Mouse (Mus musculus) gastrocnemius, postnatal 14 days (tissue): ENCODE measurements at regions not wholly inside any gene's neighbourhood (a gene's known extent, or its start where the extent isn't known, plus 50 kb on each side); places are given as distances from the start of the nearest gene placed in this dataset.

Experiments used
- DNase-seq: peaks from one replicate; pipeline ENCODE4 v3.0.0; 2021; ENCODE audit warnings: mixed read lengths
- intact Hi-C: fragments of 180-260 bp; cut with DNase I; formaldehyde crosslinking; loops from one replicate; pipeline ENCODE4 v1.15.1; 2025; ENCODE audit warnings: low total_unique reads

DNA sequence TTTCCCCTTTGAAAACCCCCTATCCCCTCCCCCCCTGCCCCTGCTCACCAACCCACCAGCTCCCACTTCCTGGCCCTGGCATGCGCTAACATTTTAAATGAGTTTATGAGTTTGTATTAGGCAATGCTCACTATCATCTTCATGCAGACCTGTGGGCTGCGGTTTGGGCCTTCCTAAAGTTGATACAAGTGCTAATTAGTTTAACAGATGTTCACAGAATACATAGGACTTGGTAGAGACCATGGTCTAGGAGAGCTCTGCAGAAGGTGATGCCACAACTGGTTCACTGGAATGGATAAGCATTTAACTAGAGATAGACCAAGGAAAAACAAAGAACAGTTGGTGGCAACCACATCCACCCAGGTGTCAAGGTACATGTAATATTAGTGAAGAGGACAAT is 324.1 kb upstream of the Sox11 start:
- intact Hi-C loops = no loop called here
- no peak for DNase-seq

DNA sequence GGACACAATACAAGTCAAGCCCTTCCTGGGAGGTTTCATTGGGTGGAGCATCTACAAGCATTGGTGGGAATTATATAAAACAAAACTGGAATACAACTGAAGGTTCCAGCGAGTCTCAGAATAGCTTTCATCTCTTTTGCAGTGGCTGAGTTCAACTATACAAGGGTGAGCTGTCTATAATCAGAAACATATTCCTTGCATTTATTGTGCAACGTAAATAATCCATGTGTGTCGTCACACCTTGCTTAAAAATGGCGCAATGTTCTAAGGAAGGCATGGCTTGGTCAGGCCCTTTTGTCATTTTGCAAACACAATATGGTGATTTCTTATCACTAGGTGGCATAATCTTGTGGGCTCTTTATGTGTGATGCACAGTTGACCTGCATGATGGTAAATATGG is 320.8 kb upstream of the Sox11 start:
- intact Hi-C loops = no loop called here

DNA sequence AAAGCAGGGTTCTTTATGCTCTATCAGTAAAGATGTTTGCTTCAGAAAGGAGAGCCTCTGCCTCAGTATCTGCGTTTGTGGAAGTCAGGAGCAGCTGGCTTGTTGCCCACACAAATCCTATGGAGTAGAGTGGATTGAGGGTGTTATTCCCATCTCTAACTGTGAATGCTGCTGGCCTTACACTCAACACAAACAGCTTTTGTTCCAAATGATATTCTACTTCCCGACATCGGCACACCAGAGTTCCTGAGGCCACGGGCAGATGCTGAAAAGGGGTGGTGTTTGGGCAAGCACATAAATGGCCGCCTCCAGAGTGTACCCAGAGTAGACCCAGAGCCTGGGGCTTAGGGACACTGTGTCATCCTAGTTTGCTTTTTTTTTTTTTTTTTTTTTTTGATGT is 320.3 kb upstream of the Sox11 start:
- DNase-seq = no peak
- intact Hi-C loops = no loop called here

More for the DNA sequence above, 320.8 kb upstream of the Sox11 start:
- DNase-seq = no peak

DNA sequence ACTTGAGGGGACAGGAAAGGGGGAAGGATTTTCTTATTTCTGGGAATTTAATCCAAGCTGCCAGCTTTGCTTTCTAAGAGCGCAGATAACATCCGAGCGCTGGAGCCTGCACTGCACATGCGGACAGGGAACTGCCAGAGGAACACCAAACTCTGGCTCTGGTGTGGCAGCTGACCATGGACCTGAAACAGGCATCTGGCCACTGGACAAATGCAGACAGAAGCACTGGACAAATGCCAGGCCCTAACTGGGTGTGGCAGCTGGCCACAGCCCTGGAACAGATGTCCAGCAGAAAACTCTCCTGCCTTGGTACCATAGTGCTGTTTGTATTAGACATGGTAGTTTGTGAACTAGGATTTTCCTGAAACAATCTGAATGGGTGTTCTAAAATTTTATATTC is 315.2 kb upstream of the Sox11 start:
- intact Hi-C loops = no loop called here

DNA sequence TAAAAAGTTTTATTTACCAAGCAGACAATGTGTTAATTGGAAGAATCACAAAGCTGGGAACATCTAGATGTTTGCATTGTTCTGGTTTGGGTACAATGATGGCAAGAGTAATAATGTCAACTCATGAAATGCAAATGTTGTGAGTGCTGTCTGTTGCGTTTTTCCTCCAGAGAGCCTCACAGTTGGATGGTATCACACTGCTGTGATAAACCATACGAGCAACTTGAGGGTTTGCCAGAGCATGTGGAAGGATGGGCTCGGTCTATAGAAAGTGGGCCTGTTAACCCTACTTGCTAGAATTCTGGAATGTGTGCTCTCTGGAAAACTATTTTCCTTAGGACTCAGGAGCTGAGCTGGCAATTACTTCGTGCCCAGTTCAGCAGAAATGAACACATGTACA is 311.2 kb upstream of the Sox11 start:
- intact Hi-C loops = no loop called here
- DNase-seq = no peak

More for the DNA sequence above, 315.2 kb upstream of the Sox11 start:
- DNase-seq = peak; percentile 45

DNA sequence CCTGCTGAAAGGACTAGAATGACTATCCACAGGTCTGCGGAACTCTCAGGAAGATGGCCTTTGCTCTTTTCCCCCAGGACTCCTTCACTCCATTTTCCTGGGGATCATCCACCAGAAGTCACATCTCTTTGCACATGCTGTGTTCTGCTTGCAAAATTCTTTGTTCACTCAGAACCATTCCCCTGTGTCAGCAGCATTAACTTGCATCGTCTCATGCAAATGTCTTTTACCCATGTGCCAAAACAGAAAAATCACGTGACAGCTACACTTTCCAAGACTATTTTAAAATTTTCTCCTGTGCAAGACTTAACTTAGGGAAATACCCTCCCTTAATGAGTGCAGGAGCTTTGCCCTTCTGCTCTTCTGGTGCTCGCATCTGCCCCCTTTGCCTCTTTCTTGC is 306.2 kb upstream of the Sox11 start:
- DNase-seq = no peak
- intact Hi-C loops = no loop called here

DNA sequence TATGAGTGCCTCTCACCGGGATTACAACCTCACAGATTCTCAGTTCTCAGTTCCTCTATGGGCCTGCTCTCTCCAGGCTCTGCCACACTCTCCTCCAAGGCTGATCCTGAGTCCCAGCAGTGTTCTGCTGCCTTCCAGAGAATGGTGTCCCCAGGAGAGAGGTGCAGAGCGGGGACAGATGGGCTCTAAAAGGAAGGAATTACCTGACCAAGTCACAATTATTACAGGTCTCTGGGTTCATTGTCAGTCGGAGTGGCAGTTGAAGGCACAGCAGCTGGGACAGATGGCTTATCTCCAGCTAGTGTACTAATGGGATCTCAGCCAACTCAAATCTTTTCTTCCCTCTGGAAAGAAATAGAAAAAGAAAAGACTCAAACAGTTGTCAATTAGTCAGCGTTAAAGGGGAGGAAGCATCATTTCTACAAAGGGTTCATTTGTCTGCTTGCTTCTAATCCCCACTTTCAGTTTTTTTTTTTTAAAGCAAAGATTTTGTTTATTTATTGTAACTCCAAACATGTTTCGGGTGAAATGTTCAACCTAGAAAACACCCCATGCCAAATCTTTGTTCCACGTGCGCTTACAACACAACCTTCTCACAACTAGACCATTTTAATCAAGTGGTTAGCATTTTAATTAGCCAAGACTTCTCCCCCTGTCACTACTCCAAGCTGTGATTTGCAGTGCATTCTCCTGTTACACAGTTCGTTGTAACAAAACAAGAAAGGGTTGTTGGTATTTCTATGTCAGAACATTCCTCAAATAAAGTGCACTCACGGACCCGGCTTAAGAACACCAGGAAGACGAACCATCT is 304.3 kb upstream of the Sox11 start:
- intact Hi-C loops = no loop called here
- no peak for DNase-seq

DNA sequence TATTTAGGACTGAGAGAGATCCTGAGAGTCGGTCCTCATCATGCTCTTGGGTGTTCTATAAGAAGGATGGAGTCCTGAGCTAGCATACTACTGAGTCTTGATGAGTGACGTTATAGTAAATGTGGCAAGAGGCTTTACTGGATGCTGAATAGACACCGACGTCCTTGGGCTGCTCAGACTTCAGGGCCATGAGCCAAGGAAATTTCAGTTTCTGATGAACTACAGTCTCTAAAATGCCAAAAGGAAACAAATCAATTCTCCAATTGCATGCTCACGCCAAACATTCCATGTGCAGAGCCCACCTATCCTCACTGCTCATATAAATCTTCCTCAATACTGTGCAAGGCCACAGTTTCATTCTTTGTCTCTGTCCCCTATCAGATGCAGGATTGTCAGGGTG is 277.2 kb upstream of the Sox11 start:
- intact Hi-C loops = no loop called here

DNA sequence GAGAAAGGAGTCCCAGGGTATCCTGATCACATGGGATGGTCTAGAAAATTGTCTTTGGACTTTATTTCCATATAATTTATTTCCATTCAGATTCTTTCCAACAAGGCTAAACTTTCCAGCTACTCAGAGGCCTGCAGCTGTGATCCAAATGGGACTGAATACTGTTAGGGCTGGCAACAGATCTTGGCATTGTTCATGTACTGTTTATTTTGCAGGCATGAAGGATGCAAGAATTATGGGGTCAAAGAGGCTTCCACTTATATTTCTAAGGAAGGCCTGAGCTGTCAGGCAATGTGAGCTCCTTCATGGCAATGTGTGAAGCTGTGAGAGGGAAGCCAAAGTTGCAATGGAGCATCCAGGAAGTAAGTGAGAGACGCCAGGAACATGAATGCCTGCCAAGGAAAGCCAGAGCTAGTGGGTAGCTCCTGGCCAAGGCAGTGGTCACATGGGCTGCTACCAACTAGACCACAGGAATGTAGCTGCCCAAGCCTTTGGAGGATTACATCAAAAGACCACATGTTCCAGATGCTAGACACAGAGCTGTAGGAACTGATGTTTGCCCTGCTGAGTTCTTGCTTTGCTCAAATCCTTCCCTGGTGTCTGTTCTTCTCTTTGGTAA is 261.8 kb upstream of the Sox11 start:
- intact Hi-C loops = no loop called here
- peak; percentile 52 for DNase-seq

More for the DNA sequence above, 277.2 kb upstream of the Sox11 start:
- DNase-seq = no peak

DNA sequence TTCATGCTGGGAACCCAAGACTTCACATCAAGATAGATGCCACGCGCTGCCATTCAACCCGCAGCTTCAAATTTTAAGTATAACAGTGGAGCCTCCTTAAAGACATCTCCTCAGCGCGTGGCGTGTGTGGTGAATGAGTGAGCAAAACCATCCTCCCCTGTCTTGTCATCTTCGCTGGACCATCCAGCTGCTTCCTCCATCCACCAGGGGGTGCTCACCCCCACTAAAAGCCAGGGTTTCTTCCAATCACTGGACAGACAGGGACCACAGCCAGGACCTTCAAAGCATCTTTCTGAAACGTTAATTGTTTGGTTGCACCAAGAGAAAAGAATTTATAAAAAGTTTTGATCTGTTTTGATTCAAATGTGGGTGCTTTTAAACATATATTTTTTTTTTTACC is 256.8 kb upstream of the Sox11 start:
- intact Hi-C loops = loop anchor here (5.0 to 10.0 kb wide), 2 partner anchors 833 to 1064 kb away; no protein-coding TSS in a partner anchor
- DNase-seq = peak; percentile 58

DNA sequence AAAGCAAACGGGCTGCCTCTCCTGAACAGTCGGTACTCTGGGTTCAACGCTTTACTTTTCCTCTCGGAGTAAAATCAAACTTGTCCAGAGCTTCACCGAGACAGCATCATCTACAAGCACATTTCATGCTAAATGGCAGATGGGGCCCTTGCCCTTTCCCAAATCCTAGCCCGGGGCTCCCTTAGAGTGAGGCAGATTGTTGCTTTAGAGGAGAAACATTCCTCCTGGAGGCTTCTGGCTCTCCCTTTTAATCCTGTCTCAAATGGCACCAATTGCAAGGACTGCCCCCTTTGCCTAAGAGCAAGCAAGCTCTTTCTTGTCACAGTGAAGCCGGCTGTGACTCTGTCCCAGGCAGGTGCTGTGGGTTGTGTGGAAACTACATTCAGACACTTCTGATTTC is 255.5 kb upstream of the Sox11 start:
- no peak for DNase-seq
- intact Hi-C loops = loop anchor here (5.0 to 10.0 kb wide), 2 partner anchors 834 to 1063 kb away; no protein-coding TSS in a partner anchor

DNA sequence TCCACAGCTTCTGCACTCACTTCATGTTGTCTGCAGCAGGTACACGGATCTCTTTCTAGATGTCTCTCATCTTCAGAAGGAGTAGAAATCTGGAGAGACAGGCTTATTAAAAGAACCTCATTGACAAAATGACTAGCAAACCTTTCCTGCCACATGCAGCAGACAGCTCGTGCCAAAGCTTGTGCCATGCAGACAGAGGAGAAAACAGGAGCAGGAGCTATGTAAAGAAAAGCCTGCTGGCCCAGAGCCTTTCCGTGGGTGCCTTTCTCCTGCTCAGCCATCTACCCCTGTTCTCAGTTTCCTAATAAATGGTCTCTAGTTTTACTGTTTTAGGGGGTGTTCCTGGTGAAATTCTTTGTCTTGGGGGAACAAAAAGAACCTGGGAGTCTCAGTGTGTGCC is 254.9 kb upstream of the Sox11 start:
- intact Hi-C loops = loop anchor here (5.0 to 10.0 kb wide), 2 partner anchors 835 to 1063 kb away; no protein-coding TSS in a partner anchor
- no peak for DNase-seq

DNA sequence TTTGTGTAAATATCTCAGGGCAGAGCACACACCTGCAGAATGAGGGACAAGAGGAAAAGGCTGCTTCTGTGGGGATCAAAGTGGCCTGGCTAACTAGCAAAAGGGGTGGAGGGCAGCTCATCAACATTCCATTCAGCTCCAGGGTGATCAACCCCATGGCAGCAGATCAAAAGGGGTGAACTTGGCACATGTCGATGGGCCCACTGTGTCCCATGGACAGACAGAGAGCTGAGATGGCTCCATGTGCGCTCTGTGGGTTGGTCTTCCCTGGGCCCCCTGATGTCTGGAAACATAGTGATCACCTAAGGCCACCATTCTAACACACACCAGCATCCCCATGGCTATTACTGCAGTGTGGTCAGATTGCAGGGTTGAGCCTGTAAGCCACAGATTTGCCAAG is 253.2 kb upstream of the Sox11 start:
- no peak for DNase-seq
- intact Hi-C loops = loop anchor here (5.0 to 10.0 kb wide), 2 partner anchors 837 to 1061 kb away; no protein-coding TSS in a partner anchor

DNA sequence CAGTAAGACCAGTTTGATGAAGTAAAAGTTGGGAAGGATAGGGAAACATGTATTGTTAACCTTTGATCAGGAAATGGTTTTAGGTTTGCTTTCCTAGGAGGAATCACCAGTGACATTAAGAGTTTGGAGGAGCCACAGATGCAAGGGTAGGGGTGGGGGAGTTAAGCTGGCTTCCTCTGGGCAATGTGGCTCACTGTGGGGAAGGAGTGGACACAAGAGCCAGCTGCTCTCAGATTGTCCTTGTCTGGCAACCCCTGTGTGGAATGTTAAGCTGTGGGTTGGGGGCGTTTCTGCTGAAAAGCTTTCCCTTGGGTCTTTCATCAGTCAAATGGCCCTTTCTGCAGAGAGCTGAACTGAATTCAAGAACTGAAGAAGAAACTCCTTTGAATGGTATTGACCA is 251.1 kb upstream of the Sox11 start:
- no peak for DNase-seq
- intact Hi-C loops = loop anchor here (10.0 kb wide), 1 partner anchor 1059 kb away; no protein-coding TSS in a partner anchor

DNA sequence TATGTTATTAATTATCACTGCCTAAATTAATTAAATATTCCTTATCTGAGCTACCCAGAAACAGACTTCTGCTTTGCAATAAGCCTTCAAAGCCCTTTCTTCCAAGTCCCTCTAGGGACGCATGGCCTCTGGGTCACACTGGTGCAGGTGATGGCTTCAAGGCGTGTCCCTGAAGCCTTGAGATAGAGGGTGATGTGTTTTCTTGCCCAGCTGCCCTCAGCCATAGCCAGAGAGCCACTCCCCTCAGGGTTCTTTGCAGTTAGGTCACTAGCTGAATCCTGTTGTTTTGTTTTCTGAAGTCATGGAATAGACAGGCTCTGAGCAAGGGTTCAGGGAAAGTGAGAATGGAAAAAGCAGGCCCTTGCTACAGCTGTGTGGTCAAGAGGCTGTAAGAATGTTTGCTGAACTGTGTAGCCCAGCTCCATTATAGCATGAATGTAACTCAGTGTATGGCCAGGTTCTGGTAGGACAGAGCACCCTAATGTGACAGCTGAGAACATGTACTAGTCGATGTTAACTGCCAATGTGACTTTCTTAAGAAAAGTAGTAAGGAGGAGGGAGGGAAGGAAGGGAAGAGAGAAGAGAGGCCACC is 233.8 kb upstream of the Sox11 start:
- DNase-seq = no peak
- intact Hi-C loops = no loop called here

DNA sequence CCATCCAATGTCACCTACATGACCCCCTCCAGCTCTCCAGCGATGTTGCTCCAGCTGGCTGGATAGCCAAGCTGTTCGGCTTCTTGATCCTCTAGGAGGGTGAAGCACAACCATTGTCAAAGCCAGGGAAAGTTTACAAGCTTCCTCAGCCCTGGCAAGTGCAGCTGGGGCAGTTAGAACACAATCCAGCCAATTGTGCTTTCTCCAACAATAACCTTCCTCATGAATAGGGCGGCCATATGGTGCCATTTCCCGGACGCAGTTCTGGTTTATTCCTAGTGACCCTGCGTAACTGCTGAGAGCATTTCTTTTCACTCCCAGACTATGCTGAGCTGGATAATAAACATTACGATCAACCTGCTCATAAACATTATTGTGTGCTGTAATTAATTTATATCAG is 233.3 kb upstream of the Sox11 start:
- no peak for DNase-seq
- intact Hi-C loops = no loop called here

DNA sequence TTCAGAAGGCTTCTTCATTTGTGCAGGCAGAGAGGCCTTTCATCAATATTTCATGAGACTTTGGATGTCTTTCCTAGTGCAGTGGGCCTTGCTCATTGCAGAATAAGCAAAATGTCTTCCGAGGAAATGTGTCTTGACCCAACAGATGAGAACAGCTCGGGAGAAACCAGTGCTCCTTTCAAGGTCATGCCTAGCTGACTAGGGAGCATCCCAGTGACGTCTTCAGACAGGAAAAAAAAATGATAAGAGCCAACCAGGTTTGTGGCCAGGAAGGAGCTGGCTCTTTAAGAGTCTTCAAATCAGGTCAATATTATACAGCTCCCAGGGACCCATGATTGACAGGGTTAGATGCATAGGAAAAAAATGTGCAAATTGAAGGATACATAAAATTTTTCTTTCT is 224.9 kb upstream of the Sox11 start:
- intact Hi-C loops = no loop called here
- no peak for DNase-seq

DNA sequence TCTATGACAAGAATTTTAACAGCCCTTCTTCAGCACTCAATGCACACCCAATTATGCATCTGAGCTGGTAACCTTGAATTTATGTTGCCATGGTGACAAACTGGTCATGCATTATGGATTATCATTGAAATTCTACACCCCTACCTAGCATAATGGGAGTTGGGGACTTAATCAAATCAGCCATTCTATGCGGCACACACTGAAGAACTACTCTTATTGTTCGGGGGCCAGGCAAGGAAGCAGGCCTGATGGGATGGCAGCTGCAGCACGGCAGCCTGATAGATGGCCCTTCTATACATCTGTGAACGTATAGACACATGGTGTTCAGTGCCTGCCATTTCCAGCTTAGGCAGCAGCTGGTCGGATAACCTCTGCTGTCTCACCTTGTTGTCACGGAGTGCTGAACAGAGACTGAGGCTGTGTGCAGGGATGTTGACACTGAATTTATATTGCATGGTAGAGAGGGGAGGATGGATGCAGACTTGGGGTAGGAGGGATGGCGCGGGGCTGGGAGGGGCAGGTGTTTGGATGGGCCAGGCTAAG is 223.7 kb upstream of the Sox11 start:
- no peak for DNase-seq
- intact Hi-C loops = no loop called here

DNA sequence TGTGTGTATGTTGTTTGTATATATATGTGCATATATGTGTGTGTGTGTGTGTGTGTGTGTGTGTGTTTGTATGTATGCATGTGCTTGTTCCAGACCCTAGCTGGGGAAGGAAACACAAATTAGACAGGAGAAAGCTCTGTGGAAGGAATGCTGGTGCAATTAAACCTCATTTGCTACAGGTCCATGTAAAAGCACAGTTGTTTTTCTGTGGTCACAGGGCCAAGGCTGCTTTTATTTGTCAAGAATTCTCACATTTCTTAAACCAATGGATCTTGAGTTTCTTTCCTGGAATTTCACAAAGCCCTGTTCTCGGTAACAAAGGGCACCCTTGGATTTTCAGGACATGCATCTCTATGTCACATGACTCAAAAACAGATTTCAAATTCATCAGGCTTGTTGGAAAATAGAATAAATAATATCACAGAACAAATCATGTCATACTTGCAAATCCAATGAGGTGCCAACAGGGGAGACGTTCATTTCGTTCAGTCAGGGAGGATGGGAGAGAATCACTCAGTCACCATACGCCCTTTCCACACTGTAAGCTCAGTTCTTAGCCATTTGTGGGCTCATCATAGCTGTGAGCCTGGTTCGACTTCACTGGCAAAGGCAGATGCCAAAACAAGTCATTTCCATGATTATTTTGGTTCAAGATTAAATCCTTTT is 222.4 kb upstream of the Sox11 start:
- no peak for DNase-seq
- intact Hi-C loops = no loop called here

DNA sequence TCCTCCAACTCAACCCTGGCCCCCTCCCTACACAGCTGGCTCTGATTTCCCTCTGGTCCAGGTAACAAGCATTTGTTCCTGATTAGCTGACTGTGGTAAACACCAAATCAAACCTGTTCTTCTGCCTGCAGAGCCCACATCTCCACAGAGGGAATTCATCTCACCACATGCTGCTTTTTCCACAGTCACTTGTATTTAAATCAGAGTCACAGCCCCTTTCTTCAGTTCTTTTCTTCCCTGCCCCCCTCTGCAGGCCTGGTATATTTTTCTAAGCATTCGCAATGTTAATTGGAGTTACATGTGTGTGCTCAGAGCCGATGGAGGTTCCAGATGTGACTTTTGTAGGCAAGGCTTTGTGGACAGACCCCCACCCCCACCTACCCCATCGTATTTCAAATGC is 221.5 kb upstream of the Sox11 start:
- DNase-seq = no peak
- intact Hi-C loops = no loop called here
